8 mouse cellular contexts compared by ENCODE assay signal in the genomic region with DNA sequence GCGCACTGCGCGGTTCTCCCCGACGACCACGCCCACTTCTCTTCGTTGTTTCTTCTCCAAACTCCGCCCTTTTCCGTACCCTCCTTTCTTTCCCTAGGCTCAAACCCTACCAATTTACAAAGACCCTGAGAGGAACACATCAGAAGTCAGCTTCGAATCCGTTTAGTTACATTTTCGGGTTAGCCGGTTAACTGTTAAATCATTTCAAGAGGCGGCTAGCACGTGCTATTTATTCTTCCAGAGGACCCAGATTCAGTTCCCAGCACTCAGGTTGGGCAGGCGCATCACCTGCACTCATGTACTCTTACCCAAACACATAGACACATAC. TPM values are rescaled to one million over a fixed set of nuclear protein-coding genes. Genes with fewer than 3 reads are reported as not detected.
DNase-seq lines count a peak whose midpoint lies in the region; ATAC-seq and TF ChIP-seq lines count a peak whose summit lies in the region.

Gene Guk1 (minus strand): TSS at position 154 of the 328 bp plus-strand sequence.

- H3K27ac ChIP-seq in neural tube, embryonic 11.5 days (ENCODE audit: low read depth, low read length): peak within 1 kb of the TSS; percentile 63
- peak within 1 kb of the TSS; percentile 75 for H3K27ac ChIP-seq in embryonic facial prominence, embryonic 11.5 days (replicated peaks; ENCODE audit: low read depth, low read length)
- H3K27ac ChIP-seq in heart, embryonic 13.5 days (replicated peaks): peak within 1 kb of the TSS; percentile 93

- H3K4me1 ChIP-seq in neural tube, embryonic 11.5 days (ENCODE audit: control insufficient read depth, insufficient read depth, low read length): no peaks in the 10 kb centered on the region
- no peaks in the 10 kb centered on the region for H3K4me1 ChIP-seq in embryonic facial prominence, embryonic 11.5 days (ENCODE audit: control insufficient read depth, insufficient read depth, low read length)
- peaks cover 18% of the 10 kb centered on the region for H3K4me1 ChIP-seq in heart, embryonic 13.5 days

- intact Hi-C loops in left cerebral cortex, postnatal 14 days (cut with DNase I): no loop called here

- no peaks in the 10 kb centered on the region for H3K36me3 ChIP-seq in neural tube, embryonic 11.5 days (ENCODE audit: control insufficient read depth, insufficient read depth, low read length)
- no peaks in the 10 kb centered on the region for H3K36me3 ChIP-seq in embryonic facial prominence, embryonic 11.5 days (replicated peaks; ENCODE audit: control insufficient read depth, insufficient read depth, low read depth, low read length)
- H3K36me3 ChIP-seq in heart, embryonic 13.5 days: no peaks in the 10 kb centered on the region
- H3K36me3 ChIP-seq in myocyte (ENCODE audit: control insufficient read depth, insufficient read depth): no peaks in the 10 kb centered on the region

- TF ChIP-seq POLR2A in myocyte (IDR thresholded peaks at IDR 0.05; ENCODE audit: insufficient read length, low read depth): no peak

- no peak for DNase-seq in neural tube, embryonic 11.5 days (ENCODE audit: low spot score)
- DNase-seq in neural tube, embryonic 10.5 days (ENCODE audit: extremely low spot score, low spot score): no peak
- DNase-seq in embryonic facial prominence, embryonic 11.5 days (ENCODE audit: low spot score): no peak
- DNase-seq in left cerebral cortex, postnatal 14 days (ENCODE audit: low spot score in 2 of 2): no peak
- no peak for DNase-seq in thymus, postnatal 25 days
- DNase-seq in spleen, adult 18-20 months: no peak

- peak within 1 kb of the TSS; percentile 56 for H3ac ChIP-seq in myocyte (ENCODE audit: control insufficient read depth, insufficient read length)

- 5% methylated on average over 16 of the region's 16 CpGs for WGBS in neural tube, embryonic 11.5 days
- 5% methylated on average over 16 of the region's 16 CpGs for WGBS in embryonic facial prominence, embryonic 11.5 days
- WGBS in heart, embryonic 13.5 days: 6% methylated on average over 16 of the region's 16 CpGs

- no peaks in the 10 kb centered on the region for H3K27me3 ChIP-seq in neural tube, embryonic 11.5 days (ENCODE audit: control insufficient read depth, insufficient read depth, low read length)
- no peaks in the 10 kb centered on the region for H3K27me3 ChIP-seq in embryonic facial prominence, embryonic 11.5 days (ENCODE audit: control insufficient read depth, insufficient read depth, low read length)
- H3K27me3 ChIP-seq in heart, embryonic 13.5 days (replicated peaks): no peaks in the 10 kb centered on the region
- no peaks in the 10 kb centered on the region for H3K27me3 ChIP-seq in myocyte (ENCODE audit: control insufficient read depth, insufficient read depth, insufficient read length)

- H3K79me2 ChIP-seq in myocyte (ENCODE audit: control insufficient read depth, insufficient read depth): no peaks in the 10 kb centered on the region

- peak; percentile 73 for ATAC-seq in neural tube, embryonic 11.5 days (ENCODE audit: insufficient read depth, low FRiP score, low TSS enrichment)
- no peak for ATAC-seq in embryonic facial prominence, embryonic 11.5 days (replicated peaks; ENCODE audit: insufficient number of reproducible peaks, low FRiP score, low TSS enrichment, low read depth)
- no peak for ATAC-seq in heart, embryonic 13.5 days (ENCODE audit: extremely low read depth, insufficient number of reproducible peaks, low FRiP score, low TSS enrichment)

- H3K4me2 ChIP-seq in neural tube, embryonic 11.5 days (ENCODE audit: low read depth): peak within 1 kb of the TSS; percentile 58
- H3K4me2 ChIP-seq in embryonic facial prominence, embryonic 11.5 days (ENCODE audit: low read depth, low read length): peak within 1 kb of the TSS; percentile 72
- H3K4me2 ChIP-seq in heart, embryonic 13.5 days: peak within 1 kb of the TSS; percentile 87
- H3K4me2 ChIP-seq in myocyte (ENCODE audit: low read depth): peak within 1 kb of the TSS; percentile 92

- H3K9me3 ChIP-seq in neural tube, embryonic 11.5 days (ENCODE audit: control insufficient read depth, low read length): no peaks in the 10 kb centered on the region
- no peaks in the 10 kb centered on the region for H3K9me3 ChIP-seq in embryonic facial prominence, embryonic 11.5 days (replicated peaks; ENCODE audit: control insufficient read depth, low read length)
- no peaks in the 10 kb centered on the region for H3K9me3 ChIP-seq in heart, embryonic 13.5 days

- H3K4me3 ChIP-seq in neural tube, embryonic 11.5 days (ENCODE audit: low read depth, low read length): peak within 1 kb of the TSS; percentile 69
- peak within 1 kb of the TSS; percentile 64 for H3K4me3 ChIP-seq in embryonic facial prominence, embryonic 11.5 days (ENCODE audit: low read depth, low read length)
- peak within 1 kb of the TSS; percentile 76 for H3K4me3 ChIP-seq in heart, embryonic 13.5 days
- peak within 1 kb of the TSS; percentile 58 for H3K4me3 ChIP-seq in myocyte

- H3K9ac ChIP-seq in neural tube, embryonic 11.5 days (ENCODE audit: low read length): peak within 1 kb of the TSS; percentile 53
- peak within 1 kb of the TSS; percentile 73 for H3K9ac ChIP-seq in embryonic facial prominence, embryonic 11.5 days (replicated peaks; ENCODE audit: low read length)
- H3K9ac ChIP-seq in heart, embryonic 13.5 days: peak within 1 kb of the TSS; percentile 88

TF ChIP-seq in myocyte, 11 proteins besides CTCF, POLR2A, EP300 and RAD21:
- TF ChIP-seq USF1 (IDR thresholded peaks at IDR 0.05; ENCODE audit: low read depth): no peak
- TF ChIP-seq CEBPB (IDR thresholded peaks at IDR 0.05; ENCODE audit: insufficient read depth, poor library complexity, severe bottlenecking): no peak
- TF ChIP-seq MAX (IDR thresholded peaks at IDR 0.05; ENCODE audit: low read depth): no peak
- no peak for TF ChIP-seq E2F4 (IDR thresholded peaks at IDR 0.05; ENCODE audit: insufficient read depth)
- TF ChIP-seq REST (IDR thresholded peaks at IDR 0.05; ENCODE audit: insufficient read depth, insufficient read length): no peak
- no peak for TF ChIP-seq POLR2AphosphoS2 (IDR thresholded peaks at IDR 0.05; ENCODE audit: insufficient read length, low read depth)
- TF ChIP-seq MYOG (IDR thresholded peaks at IDR 0.05; ENCODE audit: control insufficient read depth in 1 of 3, insufficient read depth in 1 of 3, insufficient read length in 2 of 3, low read depth in 2 of 3): no peak

RNA-seq across cellular contexts. Expression of gene Guk1, which starts in this region (rescaled TPM):
- 101 and 112 TPM in 2 replicates for polyA plus RNA-seq in neural tube, embryonic 11.5 days (2014; fragmentation: Nextera tagmentation; extraction: Ambion mirVana)
- 121 and 139 TPM in 2 replicates for polyA plus RNA-seq in embryonic facial prominence, embryonic 11.5 days (2014; fragmentation: Nextera tagmentation; extraction: Ambion mirVana)
- 114 and 123 TPM in 2 replicates for polyA plus RNA-seq in heart, embryonic 13.5 days (2015; fragmentation: Nextera tagmentation; extraction: Ambion mirVana)
- total RNA-seq in left cerebral cortex, postnatal 14 days (2021): 100 to 1,000 TPM; 113 to 118 TPM
- polyA plus RNA-seq in myocyte (2012; fragmentation: generic; extraction: Trizol): 63.5 TPM
